Mouse (Mus musculus): ENCODE measurements at regions not wholly inside any gene's neighbourhood (a gene's known extent, or its start where the extent isn't known, plus 50 kb on each side); places are given as distances from the start of the nearest gene placed in this dataset.

- TF ChIP-seq CTCF (IDR thresholded peaks at IDR 0.05; ENCODE audit: low read depth) (no peak), EP300 (IDR thresholded peaks at IDR 0.05; ENCODE audit: low read depth) (no peak)
Measured at GRCm38 (mm10) chr12:98352401-98352800, 84.0 kb downstream of the Gpr65 start.

Measured in liver, embryonic 14.5 days (tissue).